Mouse (Mus musculus) hindbrain, embryonic 13.5 days (tissue): ENCODE data around the gene Cldn14. TPM values are rescaled to one million over a fixed set of nuclear protein-coding genes. Genes with fewer than 3 reads are reported as not detected.

ENCODE experiments used
- ATAC-seq: fragments of 200-750 bp; cut with Nextera tagmentation; 2 replicates; pipeline ENCODE4 v1.8.0; 2017; ENCODE audit warnings: moderate TSS enrichment; ENCODE audit not compliant: low FRiP score
- H3K27ac ChIP-seq: fragments of 300-500 bp; sonication (generic); 2 replicates; pipeline ENCODE4 v1.5.1; 2015; ENCODE audit warnings: inconsistent platforms, mild to moderate bottlenecking, moderate library complexity
- H3K27me3 ChIP-seq: fragments of 300-500 bp; sonication (generic); 2 replicates; pipeline ENCODE4 v1.6.1; 2015; ENCODE audit warnings: mild to moderate bottlenecking, inconsistent platforms
- H3K36me3 ChIP-seq: fragments of 300-500 bp; sonication (generic); 2 replicates; pipeline ENCODE4 v1.6.1; 2015; ENCODE audit warnings: mild to moderate bottlenecking, inconsistent platforms
- H3K4me1 ChIP-seq: fragments of 300-500 bp; sonication (generic); replicated peaks from 2 replicates; pipeline ENCODE4 v1.6.1; 2015; ENCODE audit warnings: inconsistent platforms
- H3K4me2 ChIP-seq: fragments of 300-500 bp; sonication (generic); 2 replicates; pipeline ENCODE4 v1.6.1; 2015; ENCODE audit warnings: inconsistent platforms, mild to moderate bottlenecking, moderate library complexity
- H3K4me3 ChIP-seq: fragments of 300-500 bp; sonication (generic); 2 replicates; pipeline ENCODE4 v1.5.1; 2015; ENCODE audit warnings: mild to moderate bottlenecking, inconsistent platforms
- H3K9ac ChIP-seq: fragments of 300-500 bp; sonication (generic); 2 replicates; pipeline ENCODE4 v1.6.1; 2015; ENCODE audit warnings: mild to moderate bottlenecking, inconsistent platforms
- H3K9me3 ChIP-seq: fragments of 300-500 bp; sonication (generic); 2 replicates; pipeline ENCODE4 v1.6.1; 2016; ENCODE audit warnings: inconsistent platforms
- WGBS: fragments of 180-500 bp; shearing (Covaris S2); methylation state at CpG from one replicate; pipeline ENCODE4 v1.1.7; 2015; 5-methylcytosine and 5-hydroxymethylcytosine counted together
- polyA plus RNA-seq: library from polyadenylated mRNA; unstranded; fragments of >200 nt; fragmentation: Nextera tagmentation; extraction: Ambion mirVana; gene quantifications from 2 replicates; pipeline ENCODE4 v1.2.1, GENCODE M21; 2015

The Cldn14 gene
- polyA plus RNA-seq, 1 experiment from 2014 or later: not detected

- no peak for ATAC-seq
- Histone ChIP-seq H3K4me3 (no peak overlapping the region), H3K27me3 (no peaks in the 10 kb centered on the region), H3K27ac (no peak overlapping the region), H3K9me3 (no peaks in the 10 kb centered on the region), H3K4me2 (no peak overlapping the region), H3K36me3 (peaks cover 30% of the 10 kb centered on the region), H3K9ac (no peak overlapping the region), H3K4me1 (no peaks in the 10 kb centered on the region)
- WGBS: 96% methylated on average over 5 of the region's 5 CpGs
Measured at GRCm38 (mm10) chr16:93893285-93893684, 115.4 kb downstream of the Cldn14 start.

GRCm38 (mm10) chr16:93890948-93891604, 117.6 kb downstream of the Cldn14 start:
- 88% methylated on average over 12 of the region's 12 CpGs for WGBS
- no peak overlapping the region for H3K4me3 ChIP-seq
- H3K27me3 ChIP-seq: no peaks in the 10 kb centered on the region
- no peak overlapping the region for H3K27ac ChIP-seq
- no peaks in the 10 kb centered on the region for H3K4me1 ChIP-seq
- H3K4me2 ChIP-seq: no peak overlapping the region
- no peaks in the 10 kb centered on the region for H3K9me3 ChIP-seq
- peaks cover 36% of the 10 kb centered on the region for H3K36me3 ChIP-seq
- no peak overlapping the region for H3K9ac ChIP-seq
- ATAC-seq: no peak

- no peaks in the 10 kb centered on the region for H3K27me3 ChIP-seq
- peaks cover 16% of the 10 kb centered on the region for H3K4me1 ChIP-seq
- H3K27ac ChIP-seq: no peak overlapping the region
- no peak overlapping the region for H3K9ac ChIP-seq
- peaks cover 36% of the 10 kb centered on the region for H3K36me3 ChIP-seq
- no peak overlapping the region for H3K4me3 ChIP-seq
- H3K9me3 ChIP-seq: no peaks in the 10 kb centered on the region
- no peak overlapping the region for H3K4me2 ChIP-seq
- ATAC-seq: no peak
- WGBS: 90% methylated on average over 6 of the region's 6 CpGs
Measured at GRCm38 (mm10) chr16:93888481-93888880, 120.2 kb downstream of the Cldn14 start.

- H3K9ac ChIP-seq: peak overlapping the region; percentile 77
- H3K4me3 ChIP-seq: peak overlapping the region; percentile 80
- no peak for ATAC-seq
- peak overlapping the region; percentile 89 for H3K4me2 ChIP-seq
- 42% methylated on average over 5 of the region's 5 CpGs for WGBS
- no peak overlapping the region for H3K27ac ChIP-seq
- H3K36me3 ChIP-seq: peaks cover 17% of the 10 kb centered on the region
- H3K27me3 ChIP-seq: no peaks in the 10 kb centered on the region
- peaks cover 16% of the 10 kb centered on the region for H3K4me1 ChIP-seq
- no peaks in the 10 kb centered on the region for H3K9me3 ChIP-seq
Measured at GRCm38 (mm10) chr16:93884722-93885113, 123.9 kb downstream of the Cldn14 start.

GRCm38 (mm10) chr16:93884086-93884721, 124.4 kb downstream of the Cldn14 start:
- WGBS: under 1% methylated on average over 42 of the region's 43 CpGs
- peaks cover 16% of the 10 kb centered on the region for H3K4me1 ChIP-seq
- peak overlapping the region; percentile 89 for H3K4me2 ChIP-seq
- peaks cover 14% of the 10 kb centered on the region for H3K36me3 ChIP-seq
- peak; percentile 73 for ATAC-seq
- no peak overlapping the region for H3K27ac ChIP-seq
- H3K4me3 ChIP-seq: peak overlapping the region; percentile 80
- H3K9me3 ChIP-seq: no peaks in the 10 kb centered on the region
- H3K27me3 ChIP-seq: no peaks in the 10 kb centered on the region
- peak overlapping the region; percentile 77 for H3K9ac ChIP-seq

- H3K9me3 ChIP-seq: no peaks in the 10 kb centered on the region
- peak; percentile 95 for ATAC-seq
- H3K4me3 ChIP-seq: peak within 1 kb of the TSS; percentile 80
- WGBS: under 1% methylated on average over 54 of the region's 54 CpGs
- peaks cover 16% of the 10 kb centered on the region for H3K4me1 ChIP-seq
- peak within 1 kb of the TSS; percentile 89 for H3K4me2 ChIP-seq
- no peaks in the 10 kb centered on the region for H3K27me3 ChIP-seq
- H3K36me3 ChIP-seq: peaks cover 8% of the 10 kb centered on the region; the same call in 1 of the 2 replicates
- H3K27ac ChIP-seq: peak within 1 kb of the TSS; percentile 46
- peak within 1 kb of the TSS; percentile 77 for H3K9ac ChIP-seq
Measured at GRCm38 (mm10) chr16:93883423-93884085, 125.1 kb downstream of the Cldn14 start, which contains the start of gene Chaf1b. TSS of gene Chaf1b (plus strand) at chr16:93883901.

- Histone ChIP-seq H3K9ac (no peak overlapping the region), H3K4me1 (no peaks in the 10 kb centered on the region), H3K27ac (no peak overlapping the region), H3K27me3 (no peaks in the 10 kb centered on the region), H3K4me2 (no peak overlapping the region), H3K4me3 (no peak overlapping the region), H3K9me3 (no peaks in the 10 kb centered on the region), H3K36me3 (peaks cover 43% of the 10 kb centered on the region)
- WGBS: 92% methylated on average over 6 of the region's 6 CpGs
- ATAC-seq: no peak
Measured at GRCm38 (mm10) chr16:93877612-93878380, 130.8 kb downstream of the Cldn14 start.

GRCm38 (mm10) chr16:93874841-93875240, 133.8 kb downstream of the Cldn14 start:
- Histone ChIP-seq H3K27ac (no peak overlapping the region), H3K36me3 (peaks cover 70% of the 10 kb centered on the region), H3K27me3 (no peaks in the 10 kb centered on the region), H3K9me3 (no peaks in the 10 kb centered on the region), H3K4me1 (no peaks in the 10 kb centered on the region), H3K4me2 (no peak overlapping the region), H3K9ac (no peak overlapping the region), H3K4me3 (no peak overlapping the region)
- 92% methylated on average over 13 of the region's 13 CpGs for WGBS
- no peak for ATAC-seq

Other genes with a start within 250 kb of the Cldn14 start
- 34.2 and 42.4 TPM in 2 replicates for gene Morc3, start 176.7 kb downstream of the Cldn14 start, polyA plus RNA-seq
- 21.4 and 26.5 TPM in 2 replicates for gene Chaf1b, start 124.9 kb downstream of the Cldn14 start, polyA plus RNA-seq
- gene Sim2, start 76.1 kb upstream of the Cldn14 start, polyA plus RNA-seq: 0.08 TPM in 1 of 2 replicates, not detected in the other